Mouse (Mus musculus): ENCODE measurements at regions not wholly inside any gene's neighbourhood (a gene's known extent, or its start where the extent isn't known, plus 50 kb on each side); places are given as distances from the start of the nearest gene placed in this dataset.

DNA sequence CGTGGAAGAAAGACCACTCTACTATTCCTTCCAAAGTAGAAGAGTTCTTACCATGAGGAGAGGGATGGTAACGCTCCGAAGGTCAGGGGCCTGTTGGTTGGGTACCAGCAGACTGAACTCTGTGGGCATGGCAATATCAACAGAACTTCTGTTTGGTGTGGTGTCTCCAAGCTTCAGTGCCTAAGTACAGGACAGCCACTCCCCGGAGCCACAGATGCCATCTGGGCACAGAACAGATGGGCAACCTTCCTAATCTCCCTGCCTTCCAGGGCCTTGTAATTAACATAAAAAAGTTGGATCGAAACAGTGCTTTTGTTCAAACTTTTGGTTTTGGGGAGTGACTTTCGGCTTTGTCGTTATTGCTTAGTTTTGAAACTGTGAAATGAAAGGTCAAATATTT, 116.6 kb upstream of the Map3k1 start:
- Histone ChIP-seq H3K36me3 (ENCODE audit: control insufficient read depth, insufficient read depth, low read length) (no peaks in the 10 kb centered on the region), H3K27me3 (ENCODE audit: control insufficient read depth, insufficient read depth, low read length) (no peaks in the 10 kb centered on the region), H3K4me1 (ENCODE audit: control insufficient read depth, insufficient read depth, insufficient read length, low read length) (peaks cover 4% of the 10 kb centered on the region; the same call in 1 of the 2 replicates), H3K27ac (ENCODE audit: insufficient read depth, low read depth, low read length) (no peak overlapping the region), H3K4me3 (ENCODE audit: low read depth, low read length) (no peak overlapping the region)
- TF ChIP-seq POLR2A (IDR thresholded peaks at IDR 0.05; ENCODE audit: low read depth, low read length) (no peak), CTCF (IDR thresholded peaks at IDR 0.05; ENCODE audit: extremely low read depth, insufficient read length, insufficient replicate concordance, low read depth, low read length) (no peak)
- WGBS = 74% methylated on average over 7 of the region's 7 CpGs

DNA sequence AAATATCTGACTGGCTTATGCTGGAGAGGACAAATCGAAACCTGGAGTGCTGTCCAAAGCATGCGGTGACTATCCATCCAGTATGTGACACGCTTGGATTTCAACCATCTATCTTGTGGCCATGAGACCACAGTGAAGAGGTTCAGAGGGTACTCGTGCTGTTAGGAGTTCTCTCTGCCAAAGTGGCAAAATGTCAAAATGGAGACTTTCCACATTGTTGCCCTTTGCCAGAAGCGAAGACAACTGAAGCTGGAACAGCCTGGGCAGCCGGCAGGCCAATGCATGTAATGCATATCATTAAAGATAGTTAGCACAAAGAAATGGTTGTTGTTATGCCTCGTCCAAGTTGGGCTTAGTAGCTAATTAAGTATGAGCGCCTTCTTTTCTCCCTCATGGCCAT, 118.0 kb upstream of the Map3k1 start:
- H3K27me3 ChIP-seq (ENCODE audit: control insufficient read depth, insufficient read depth, low read length) = no peaks in the 10 kb centered on the region
- H3K27ac ChIP-seq (ENCODE audit: insufficient read depth, low read depth, low read length) = no peak overlapping the region
- WGBS = 77% methylated on average over 8 of the region's 8 CpGs
- no peak for TF ChIP-seq CTCF (IDR thresholded peaks at IDR 0.05; ENCODE audit: extremely low read depth, insufficient read length, insufficient replicate concordance, low read depth, low read length)
- no peak for TF ChIP-seq POLR2A (IDR thresholded peaks at IDR 0.05; ENCODE audit: low read depth, low read length)
- H3K4me1 ChIP-seq (ENCODE audit: control insufficient read depth, insufficient read depth, insufficient read length, low read length) = peaks cover 4% of the 10 kb centered on the region; the same call in 1 of the 2 replicates
- no peak overlapping the region for H3K4me3 ChIP-seq (ENCODE audit: low read depth, low read length)
- no peaks in the 10 kb centered on the region for H3K36me3 ChIP-seq (ENCODE audit: control insufficient read depth, insufficient read depth, low read length)

DNA sequence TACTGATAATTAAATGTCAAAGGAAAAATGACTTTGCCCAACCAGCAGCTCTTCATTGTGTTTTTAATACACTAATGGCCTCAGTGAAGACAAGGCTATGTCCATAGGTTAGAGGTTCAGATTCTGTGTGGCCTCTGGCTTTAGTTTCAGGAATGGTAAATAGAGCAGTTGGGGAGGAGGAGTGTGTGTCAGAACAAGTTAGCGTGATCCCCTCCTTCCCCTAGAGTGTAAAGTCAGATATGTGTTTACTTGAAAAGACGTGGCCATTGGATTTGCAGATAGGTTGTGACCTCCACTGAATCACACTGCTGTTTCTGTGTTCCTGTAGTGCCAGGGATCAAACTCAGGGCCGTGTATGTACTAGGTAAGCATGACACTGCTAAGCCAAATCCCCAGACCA, 118.7 kb upstream of the Map3k1 start:
- TF ChIP-seq POLR2A (IDR thresholded peaks at IDR 0.05; ENCODE audit: low read depth, low read length) (no peak), CTCF (IDR thresholded peaks at IDR 0.05; ENCODE audit: extremely low read depth, insufficient read length, insufficient replicate concordance, low read depth, low read length) (no peak)
- Histone ChIP-seq H3K4me1 (ENCODE audit: control insufficient read depth, insufficient read depth, insufficient read length, low read length) (peaks cover 4% of the 10 kb centered on the region; the same call in 1 of the 2 replicates), H3K27me3 (ENCODE audit: control insufficient read depth, insufficient read depth, low read length) (no peaks in the 10 kb centered on the region), H3K27ac (ENCODE audit: insufficient read depth, low read depth, low read length) (no peak overlapping the region), H3K36me3 (ENCODE audit: control insufficient read depth, insufficient read depth, low read length) (no peaks in the 10 kb centered on the region), H3K4me3 (ENCODE audit: low read depth, low read length) (no peak overlapping the region)
- WGBS = 77% methylated on average over 3 of the region's 3 CpGs

DNA sequence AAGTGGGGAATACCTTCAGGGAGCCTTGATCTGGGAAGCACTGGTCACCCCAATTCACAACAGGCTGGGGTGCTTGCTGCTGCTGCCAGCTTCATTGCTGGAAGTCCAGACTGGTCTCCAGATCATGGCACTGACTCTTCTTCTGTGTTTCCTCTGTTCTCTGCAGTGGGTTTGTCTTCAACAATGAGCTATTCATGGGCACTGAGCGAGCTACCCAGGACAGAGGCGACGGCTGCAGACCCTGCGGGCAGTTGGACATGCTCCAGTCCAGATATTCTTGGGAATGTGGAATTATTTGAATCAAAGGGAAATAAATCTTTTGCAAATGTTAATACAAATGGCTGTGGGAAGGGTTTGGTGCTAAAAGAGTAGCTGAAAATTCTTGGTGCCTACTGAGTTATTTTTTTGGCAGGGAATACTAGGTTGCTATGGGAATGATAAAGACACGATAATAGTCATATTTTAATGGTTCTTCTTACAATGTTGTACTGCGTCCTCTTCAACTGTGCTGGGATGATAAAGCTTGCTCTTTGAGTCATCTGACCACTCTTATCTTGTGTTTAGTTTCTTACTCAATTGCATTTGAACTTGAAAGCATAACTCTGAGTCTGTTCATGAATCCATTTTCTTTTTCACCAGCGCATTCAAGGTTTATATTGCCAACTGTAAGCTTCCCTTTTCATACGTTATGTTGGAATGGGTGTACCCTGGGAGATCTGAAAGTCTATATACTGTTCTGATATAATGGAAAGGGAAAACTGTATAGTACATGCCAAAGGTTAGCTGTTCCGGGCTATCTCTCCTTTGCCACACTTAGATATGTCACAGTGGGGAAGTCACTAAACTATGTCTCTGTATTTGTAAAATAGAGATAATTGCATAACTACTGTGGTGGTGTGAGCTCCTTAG, 120.1 kb upstream of the Map3k1 start:
- 62% methylated on average over 9 of the region's 9 CpGs for WGBS
- Histone ChIP-seq H3K27me3 (ENCODE audit: control insufficient read depth, insufficient read depth, low read length) (no peaks in the 10 kb centered on the region), H3K36me3 (ENCODE audit: control insufficient read depth, insufficient read depth, low read length) (no peaks in the 10 kb centered on the region), H3K27ac (ENCODE audit: insufficient read depth, low read depth, low read length) (peak overlapping the region; percentile 13), H3K4me1 (ENCODE audit: control insufficient read depth, insufficient read depth, insufficient read length, low read length) (peaks cover 7% of the 10 kb centered on the region; the same call in 1 of the 2 replicates), H3K4me3 (ENCODE audit: low read depth, low read length) (no peak overlapping the region)
- TF ChIP-seq CTCF (IDR thresholded peaks at IDR 0.05; ENCODE audit: extremely low read depth, insufficient read length, insufficient replicate concordance, low read depth, low read length) = no peak

DNA sequence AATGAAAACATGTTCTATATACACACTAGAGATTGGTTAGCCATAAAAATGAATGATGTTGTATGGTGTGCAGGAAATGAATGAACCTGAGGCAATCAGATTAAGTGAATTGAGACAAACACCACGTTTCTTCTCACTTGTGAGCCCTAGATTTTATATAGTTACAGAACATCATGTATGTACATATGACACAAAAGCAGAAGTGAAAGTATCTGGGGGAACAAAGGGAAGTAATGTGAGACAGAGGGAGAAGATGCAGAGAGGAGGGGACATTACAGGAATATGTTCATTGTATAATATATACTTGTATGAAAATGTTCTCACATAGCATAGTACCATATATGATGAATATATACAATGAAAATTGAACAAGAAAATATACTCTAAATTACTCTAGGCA, 121.1 kb upstream of the Map3k1 start:
- H3K27ac ChIP-seq (ENCODE audit: insufficient read depth, low read depth, low read length) = no peak overlapping the region
- WGBS = 57% methylated on average over 1 of the region's 1 CpGs
- H3K36me3 ChIP-seq (ENCODE audit: control insufficient read depth, insufficient read depth, low read length) = no peaks in the 10 kb centered on the region
- no peak overlapping the region for H3K4me3 ChIP-seq (ENCODE audit: low read depth, low read length)
- TF ChIP-seq POLR2A (IDR thresholded peaks at IDR 0.05; ENCODE audit: low read depth, low read length) (no peak), CTCF (IDR thresholded peaks at IDR 0.05; ENCODE audit: extremely low read depth, insufficient read length, insufficient replicate concordance, low read depth, low read length) (no peak)
- H3K4me1 ChIP-seq (ENCODE audit: control insufficient read depth, insufficient read depth, insufficient read length, low read length) = peaks cover 7% of the 10 kb centered on the region; the same call in 1 of the 2 replicates
- no peaks in the 10 kb centered on the region for H3K27me3 ChIP-seq (ENCODE audit: control insufficient read depth, insufficient read depth, low read length)

DNA sequence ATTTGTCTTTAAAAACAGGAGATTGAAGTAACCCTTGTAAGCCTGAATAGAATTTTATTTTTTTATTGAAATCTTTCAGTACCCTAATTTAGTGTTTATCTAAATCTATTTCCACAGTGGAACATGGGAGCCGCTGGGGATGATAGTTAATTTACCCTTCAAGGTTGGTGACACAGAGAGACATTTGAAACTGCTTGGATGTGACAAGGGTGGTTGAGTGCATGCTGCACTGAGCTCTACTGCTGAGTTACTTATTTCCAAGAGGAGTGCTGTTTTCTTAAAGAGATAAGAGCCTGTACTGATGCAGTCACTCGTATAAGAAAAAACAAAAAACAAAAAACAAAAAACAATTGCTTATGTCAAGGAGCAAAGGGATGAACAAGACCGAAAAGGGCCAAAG, 123.7 kb upstream of the Map3k1 start:
- Histone ChIP-seq H3K4me1 (ENCODE audit: control insufficient read depth, insufficient read depth, insufficient read length, low read length) (peaks cover 19% of the 10 kb centered on the region), H3K27ac (ENCODE audit: insufficient read depth, low read depth, low read length) (no peak overlapping the region), H3K4me3 (ENCODE audit: low read depth, low read length) (no peak overlapping the region), H3K27me3 (ENCODE audit: control insufficient read depth, insufficient read depth, low read length) (no peaks in the 10 kb centered on the region), H3K36me3 (ENCODE audit: control insufficient read depth, insufficient read depth, low read length) (no peaks in the 10 kb centered on the region)
- WGBS = 85% methylated on average over 3 of the region's 3 CpGs
- TF ChIP-seq CTCF (IDR thresholded peaks at IDR 0.05; ENCODE audit: extremely low read depth, insufficient read length, insufficient replicate concordance, low read depth, low read length) = no peak
- TF ChIP-seq POLR2A (IDR thresholded peaks at IDR 0.05; ENCODE audit: low read depth, low read length) = no peak

DNA sequence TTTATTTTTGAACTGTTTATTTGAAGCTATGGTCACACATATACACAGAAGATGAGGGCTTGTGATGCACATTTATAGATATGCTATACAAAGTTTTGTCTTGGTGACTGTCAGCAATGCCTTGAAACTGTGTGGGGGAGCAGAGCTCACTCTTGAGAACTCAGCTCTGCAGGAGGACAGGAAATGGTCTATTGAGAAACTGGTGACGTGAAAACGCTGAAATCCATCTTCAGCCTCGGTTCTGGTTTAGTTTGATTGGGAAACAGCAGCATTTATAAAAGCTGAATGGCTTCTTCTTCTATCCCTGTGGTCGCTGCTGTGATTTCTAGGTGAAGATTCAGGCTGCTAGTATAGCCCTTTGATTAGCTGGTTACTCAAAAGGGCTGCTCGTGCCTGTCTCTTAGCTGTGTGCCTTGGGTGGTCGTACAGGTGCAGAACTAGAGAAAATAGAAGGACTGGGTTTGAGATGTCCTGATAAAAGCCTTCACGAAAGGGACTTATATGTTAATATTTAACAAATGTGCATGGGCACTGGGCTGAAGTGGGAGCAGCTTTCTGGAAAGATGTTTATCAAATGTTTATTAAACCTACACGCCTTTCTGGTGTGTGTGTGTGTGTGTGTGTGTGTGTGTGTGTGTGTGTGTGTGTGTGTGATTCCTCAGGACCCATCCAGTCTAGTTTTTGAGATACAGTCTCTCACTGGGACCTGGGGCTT, 124.9 kb upstream of the Map3k1 start:
- H3K4me1 ChIP-seq (ENCODE audit: control insufficient read depth, insufficient read depth, insufficient read length, low read length) = peaks cover 16% of the 10 kb centered on the region
- no peak for TF ChIP-seq CTCF (IDR thresholded peaks at IDR 0.05; ENCODE audit: extremely low read depth, insufficient read length, insufficient replicate concordance, low read depth, low read length)
- no peak for TF ChIP-seq POLR2A (IDR thresholded peaks at IDR 0.05; ENCODE audit: low read depth, low read length)
- no peaks in the 10 kb centered on the region for H3K36me3 ChIP-seq (ENCODE audit: control insufficient read depth, insufficient read depth, low read length)
- H3K27me3 ChIP-seq (ENCODE audit: control insufficient read depth, insufficient read depth, low read length) = no peaks in the 10 kb centered on the region
- 27% methylated on average over 8 of the region's 8 CpGs for WGBS
- no peak overlapping the region for H3K4me3 ChIP-seq (ENCODE audit: low read depth, low read length)
- no peak overlapping the region for H3K27ac ChIP-seq (ENCODE audit: insufficient read depth, low read depth, low read length)

Measured in small intestine, adult 2 months (tissue).